Mouse (Mus musculus): ENCODE results near the gene 4930435E12Rik. TPM values are rescaled to one million over a fixed set of nuclear protein-coding genes. Genes with fewer than 3 reads are reported as not detected.

The 4930435E12Rik gene
- polyA plus RNA-seq, 1 experiment from 2014 or later = not detected

- H3K4me2 ChIP-seq (replicated peaks) = no peak overlapping the region
- H3K4me3 ChIP-seq = no peak overlapping the region
- peaks cover 19% of the 10 kb centered on the region; the same call in 1 of the 2 replicates for H3K36me3 ChIP-seq
- ATAC-seq (ENCODE audit: insufficient number of reproducible peaks, insufficient read depth, low FRiP score, low TSS enrichment) = no peak
- no peaks in the 10 kb centered on the region for H3K9me3 ChIP-seq
- H3K9ac ChIP-seq = no peak overlapping the region
- 85% methylated on average over 8 of the region's 8 CpGs for WGBS
- H3K27me3 ChIP-seq = no peaks in the 10 kb centered on the region
- H3K27ac ChIP-seq = no peak overlapping the region
- H3K4me1 ChIP-seq = no peaks in the 10 kb centered on the region
Observed at GRCm38 (mm10) chr16:38767761-38768160, 60.8 kb downstream of the 4930435E12Rik start.

- Histone ChIP-seq H3K27me3 (no peaks in the 10 kb centered on the region), H3K36me3 (peaks cover 24% of the 10 kb centered on the region; the same call in 1 of the 2 replicates), H3K27ac (no peak overlapping the region), H3K9ac (no peak overlapping the region), H3K4me3 (no peak overlapping the region), H3K4me2 (replicated peaks) (no peak overlapping the region), H3K9me3 (no peaks in the 10 kb centered on the region), H3K4me1 (no peaks in the 10 kb centered on the region)
- no peak for ATAC-seq (ENCODE audit: insufficient number of reproducible peaks, insufficient read depth, low FRiP score, low TSS enrichment)
- 59% methylated on average over 3 of the region's 3 CpGs for WGBS
Observed at GRCm38 (mm10) chr16:38766671-38767070, 61.9 kb downstream of the 4930435E12Rik start.

GRCm38 (mm10) chr16:38763508-38763907 is 65.0 kb downstream of the 4930435E12Rik start:
- H3K4me2 ChIP-seq (replicated peaks) = no peak overlapping the region
- no peak overlapping the region for H3K9ac ChIP-seq
- peaks cover 24% of the 10 kb centered on the region for H3K36me3 ChIP-seq
- no peak overlapping the region for H3K27ac ChIP-seq
- 87% methylated on average over 4 of the region's 4 CpGs for WGBS
- H3K9me3 ChIP-seq = no peaks in the 10 kb centered on the region
- no peak overlapping the region for H3K4me3 ChIP-seq
- H3K27me3 ChIP-seq = no peaks in the 10 kb centered on the region
- peaks cover 4% of the 10 kb centered on the region for H3K4me1 ChIP-seq
- no peak for ATAC-seq (ENCODE audit: insufficient number of reproducible peaks, insufficient read depth, low FRiP score, low TSS enrichment)

DNA sequence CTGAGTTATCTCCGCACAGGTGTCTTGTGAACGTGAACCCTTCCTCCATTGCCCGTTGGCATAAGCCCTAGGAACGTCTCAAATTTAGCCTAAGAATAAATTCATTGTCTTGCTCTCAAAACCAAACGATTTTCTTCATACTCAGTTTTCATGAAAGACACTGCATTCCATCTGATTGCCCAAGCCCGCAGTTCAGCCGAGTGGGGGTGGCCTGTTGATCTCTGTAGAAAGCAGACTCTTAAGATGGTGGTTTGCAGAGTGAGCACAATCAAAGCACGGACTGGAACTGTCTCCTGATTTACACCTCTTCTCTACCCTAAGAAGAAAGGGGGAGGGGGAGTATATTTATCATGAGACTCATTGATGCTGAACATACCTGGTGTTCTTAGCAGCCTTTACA is 66.1 kb downstream of the 4930435E12Rik start:
- no peak for ATAC-seq (ENCODE audit: insufficient number of reproducible peaks, insufficient read depth, low FRiP score, low TSS enrichment)
- Histone ChIP-seq H3K9ac (no peak overlapping the region), H3K4me2 (replicated peaks) (no peak overlapping the region), H3K27me3 (no peaks in the 10 kb centered on the region), H3K9me3 (no peaks in the 10 kb centered on the region), H3K36me3 (peaks cover 20% of the 10 kb centered on the region), H3K4me3 (no peak overlapping the region), H3K27ac (no peak overlapping the region), H3K4me1 (peaks cover 7% of the 10 kb centered on the region)
- WGBS = 88% methylated on average over 8 of the region's 8 CpGs

Other genes starting within 250 kb of the 4930435E12Rik start
- 14.3 and 16.5 TPM in 2 replicates for gene Arhgap31, start 115.5 kb downstream of the 4930435E12Rik start, polyA plus RNA-seq (2016; fragmentation: Nextera tagmentation; extraction: Ambion mirVana)
- 30.5 and 32.2 TPM in 2 replicates for gene B4galt4, start 86.5 kb downstream of the 4930435E12Rik start, polyA plus RNA-seq (2016; fragmentation: Nextera tagmentation; extraction: Ambion mirVana)
- gene Upk1b, start 28.4 kb downstream of the 4930435E12Rik start, polyA plus RNA-seq (2016; fragmentation: Nextera tagmentation; extraction: Ambion mirVana) = 2.8 and 3.1 TPM in 2 replicates
- 0.81 and 0.99 TPM in 2 replicates for gene Igsf11, start 63.9 kb upstream of the 4930435E12Rik start, polyA plus RNA-seq (2016; fragmentation: Nextera tagmentation; extraction: Ambion mirVana)

All from embryonic facial prominence, embryonic 12.5 days (tissue).